Mouse (Mus musculus) heart, embryonic 14.5 days (tissue): ENCODE results near the gene Disp1. TPM values are rescaled to one million over a fixed set of nuclear protein-coding genes. Genes with fewer than 3 reads are reported as not detected.

Experiments
- ATAC-seq: fragments of 200-750 bp; cut with Nextera tagmentation; 2 replicates; pipeline ENCODE4 v1.8.0; 2017; ENCODE audit warnings: low read depth, moderate TSS enrichment; ENCODE audit not compliant: insufficient number of reproducible peaks, insufficient read depth, low FRiP score
- H3K27ac ChIP-seq, 2 experiments: fragments of 200-500 bp in 1 of 2; fragments of 300-500 bp in 1 of 2; sonication (generic) in 1 of 2; replicated peaks in 1 of 2; 2 replicates each; pipeline ENCODE4 v1.5.1; 2012 to 2014; ENCODE audit warnings: low read depth in 2 of 2, low read length in 2 of 2, control low read depth in 1 of 2, mild to moderate bottlenecking in 1 of 2, mixed read lengths in 1 of 2; ENCODE audit not compliant: control insufficient read depth in 1 of 2, insufficient read depth in 1 of 2
- H3K27me3 ChIP-seq: fragments of 300-500 bp; sonication (generic); 2 replicates; pipeline ENCODE4 v1.6.1; 2014; ENCODE audit warnings: mild to moderate bottlenecking, low read length, control low read depth; ENCODE audit not compliant: control insufficient read depth, insufficient read depth
- H3K36me3 ChIP-seq: fragments of 300-500 bp; sonication (generic); 2 replicates; pipeline ENCODE4 v1.6.1; 2014; ENCODE audit warnings: mild to moderate bottlenecking, control low read depth, low read length, mixed read lengths; ENCODE audit not compliant: control insufficient read depth, insufficient read depth
- H3K4me1 ChIP-seq, 2 experiments: fragments of 200-500 bp in 1 of 2; fragments of 300-500 bp in 1 of 2; sonication (generic) in 1 of 2; 2 replicates each; pipeline ENCODE4 v1.6.1; 2012 to 2014; ENCODE audit warnings: low read length in 2 of 2, control low read depth in 1 of 2, mixed read lengths in 1 of 2; ENCODE audit not compliant: control insufficient read depth in 2 of 2, insufficient read depth in 2 of 2
- H3K4me2 ChIP-seq: fragments of 300-500 bp; sonication (generic); 2 replicates; pipeline ENCODE4 v1.6.1; 2014; ENCODE audit warnings: mild to moderate bottlenecking, low read length
- H3K4me3 ChIP-seq, 2 experiments: fragments of 200-500 bp in 1 of 2; fragments of 300-500 bp in 1 of 2; sonication (generic) in 1 of 2; 2 replicates each; pipeline ENCODE4 v1.5.1; 2012 to 2014; ENCODE audit warnings: low read length in 2 of 2, mild to moderate bottlenecking in 2 of 2, control low read depth in 1 of 2, low read depth in 1 of 2, moderate library complexity in 1 of 2; ENCODE audit not compliant: control insufficient read depth in 1 of 2, insufficient read depth in 1 of 2
- H3K9ac ChIP-seq: fragments of 300-500 bp; sonication (generic); 2 replicates; pipeline ENCODE4 v1.6.1; 2014; ENCODE audit warnings: mild to moderate bottlenecking, low read length
- H3K9me3 ChIP-seq: fragments of 300-500 bp; sonication (generic); 2 replicates; pipeline ENCODE4 v1.6.1; 2016; ENCODE audit warnings: low read length, control low read depth; ENCODE audit not compliant: control insufficient read depth
- WGBS: fragments of 180-500 bp; shearing (Covaris S2); extraction: QIAGEN DNeasy Blood & Tissue Kit; methylation state at CpG from one replicate; pipeline ENCODE4 v1.1.7; 2014; 5-methylcytosine and 5-hydroxymethylcytosine counted together
- polyA plus RNA-seq: library from polyadenylated mRNA; unstranded; fragments of >200 nt; fragmentation: Nextera tagmentation; extraction: Ambion mirVana; gene quantifications from 2 replicates; pipeline ENCODE4 v1.2.1, GENCODE M21; 2014

The Disp1 gene
- polyA plus RNA-seq, 1 experiment from 2014 or later, result 10.8 TPM

DNA sequence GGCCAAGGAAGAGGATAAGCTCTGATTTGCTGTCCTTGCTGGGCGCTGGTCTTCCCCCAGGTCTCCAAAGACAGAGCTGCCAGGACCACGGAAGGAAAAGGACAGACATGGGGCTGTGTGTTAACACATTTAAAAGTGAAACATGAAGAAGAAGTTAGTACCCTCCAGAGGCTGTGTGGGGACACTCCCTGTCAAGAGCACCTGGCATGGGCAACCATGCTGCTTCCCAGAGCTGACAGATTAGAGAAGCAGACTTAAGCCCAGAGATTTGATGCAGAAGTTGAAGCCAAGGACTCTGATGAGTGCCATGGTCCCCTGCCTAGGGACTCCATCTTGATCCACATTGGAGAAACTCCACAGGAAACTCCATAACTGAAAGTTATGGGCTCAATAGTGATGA is 160.7 kb downstream of the Disp1 start:
- peaks cover 5 to 8% of the 10 kb centered on the region in 2 experiments for H3K4me1 ChIP-seq
- no peaks in the 10 kb centered on the region for H3K36me3 ChIP-seq
- H3K27me3 ChIP-seq, result peaks cover 4% of the 10 kb centered on the region; the same call in 1 of the 2 replicates
- WGBS, result 67% methylated on average over 2 of the region's 2 CpGs
- H3K9ac ChIP-seq, result no peak overlapping the region
- no peak overlapping the region for H3K27ac ChIP-seq
- no peaks in the 10 kb centered on the region for H3K9me3 ChIP-seq
- no peak overlapping the region for H3K4me3 ChIP-seq
- no peak overlapping the region for H3K4me2 ChIP-seq
- no peak for ATAC-seq

DNA sequence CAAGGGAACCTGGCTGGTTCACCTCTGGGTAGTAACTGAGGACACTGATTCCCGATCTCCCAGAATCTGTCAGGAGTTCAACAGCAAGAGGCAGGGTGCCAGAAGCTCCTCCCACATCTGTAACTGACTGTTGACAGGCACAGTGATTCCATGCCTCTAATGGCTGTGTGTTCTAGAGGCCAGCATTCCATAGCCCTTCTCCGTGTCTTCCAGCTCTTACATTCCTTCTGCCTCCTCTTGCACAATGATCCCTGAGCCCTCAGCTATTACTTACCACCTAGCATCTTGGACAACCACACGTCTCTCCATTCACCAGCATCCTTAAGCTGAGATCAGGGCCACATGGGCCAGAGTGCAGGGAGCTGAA is 165.1 kb downstream of the Disp1 start:
- ATAC-seq, result peak; percentile 62; the same call in 1 of the 2 replicates
- no peak overlapping the region for H3K9ac ChIP-seq
- WGBS, result 12% methylated on average over 3 of the region's 3 CpGs
- peak overlapping the region in 1 of 2 experiments; percentile 44; a peak in 1 of 4 replicates for H3K27ac ChIP-seq
- no peak overlapping the region for H3K4me3 ChIP-seq
- H3K9me3 ChIP-seq, result no peaks in the 10 kb centered on the region
- H3K27me3 ChIP-seq, result peaks cover 2% of the 10 kb centered on the region; the same call in 1 of the 2 replicates
- no peaks in the 10 kb centered on the region for H3K36me3 ChIP-seq
- H3K4me1 ChIP-seq, result peaks cover 15 to 19% of the 10 kb centered on the region in 2 experiments
- H3K4me2 ChIP-seq, result no peak overlapping the region

DNA sequence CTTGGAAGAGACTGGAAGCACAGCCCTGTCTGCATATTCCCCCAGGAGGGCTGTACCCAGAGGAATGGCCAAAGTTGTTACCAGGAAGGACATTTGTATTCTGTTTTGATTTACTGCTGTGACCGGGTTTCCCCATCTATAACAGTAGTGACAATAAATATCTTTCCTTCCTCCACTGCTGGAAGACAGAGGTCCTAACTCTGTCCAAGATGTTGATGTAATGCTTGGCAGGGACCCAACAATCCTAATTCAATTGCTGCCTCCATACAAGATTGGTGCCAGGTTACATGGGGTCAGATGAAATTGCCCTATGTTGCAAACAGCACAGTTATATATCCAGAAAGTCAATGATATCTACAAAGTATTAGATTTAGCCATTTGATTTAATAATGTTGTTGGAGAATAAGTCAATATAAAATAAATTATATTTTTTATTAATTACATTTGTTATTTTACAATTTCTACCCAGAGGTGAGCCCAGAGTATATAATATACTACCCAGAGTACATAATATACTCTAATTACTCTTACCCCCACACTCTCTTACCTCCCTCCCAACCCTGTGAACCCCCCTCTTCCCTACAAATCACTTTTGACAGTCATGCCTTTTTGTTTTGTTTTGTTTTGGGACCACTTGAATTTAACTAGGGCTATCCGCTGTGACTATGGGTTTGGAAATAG is 165.6 kb downstream of the Disp1 start:
- Histone ChIP-seq H3K27me3 (no peaks in the 10 kb centered on the region), H3K9ac (no peak overlapping the region), H3K4me1 (peaks cover 15 to 19% of the 10 kb centered on the region in 2 experiments), H3K36me3 (no peaks in the 10 kb centered on the region), H3K4me2 (no peak overlapping the region), H3K9me3 (no peaks in the 10 kb centered on the region), H3K27ac (peak overlapping the region in 1 of 2 experiments; percentile 6; a peak in 1 of 4 replicates), H3K4me3 (no peak overlapping the region)
- 33% methylated on average over 2 of the region's 2 CpGs for WGBS
- no peak for ATAC-seq

DNA sequence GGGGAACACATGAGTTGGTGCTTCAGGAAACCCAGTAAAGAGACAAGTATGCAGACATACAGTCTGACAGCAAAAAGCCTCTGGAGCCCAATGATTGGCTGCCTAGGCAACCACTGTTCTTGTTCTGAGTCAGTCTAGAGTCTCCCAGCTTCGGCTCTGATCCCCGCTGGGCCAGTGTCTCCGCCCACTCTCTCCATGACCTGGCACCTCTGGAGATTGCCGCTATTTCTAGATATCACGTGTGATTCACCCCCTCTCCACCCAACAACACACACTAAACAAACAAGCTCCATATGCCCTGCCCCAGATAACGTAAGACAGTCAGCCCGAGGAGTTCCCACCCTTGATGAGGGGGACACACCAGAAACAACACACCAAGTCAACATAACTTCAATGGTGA is 168.7 kb downstream of the Disp1 start:
- no peaks in the 10 kb centered on the region for H3K9me3 ChIP-seq
- H3K4me3 ChIP-seq, result no peak overlapping the region
- no peak overlapping the region for H3K9ac ChIP-seq
- H3K27me3 ChIP-seq, result no peaks in the 10 kb centered on the region
- H3K4me2 ChIP-seq, result no peak overlapping the region
- WGBS, result 46% methylated on average over 7 of the region's 7 CpGs
- H3K4me1 ChIP-seq, result peaks cover 19 to 22% of the 10 kb centered on the region in 2 experiments
- H3K36me3 ChIP-seq, result no peaks in the 10 kb centered on the region
- no peak overlapping the region for H3K27ac ChIP-seq
- no peak for ATAC-seq

DNA sequence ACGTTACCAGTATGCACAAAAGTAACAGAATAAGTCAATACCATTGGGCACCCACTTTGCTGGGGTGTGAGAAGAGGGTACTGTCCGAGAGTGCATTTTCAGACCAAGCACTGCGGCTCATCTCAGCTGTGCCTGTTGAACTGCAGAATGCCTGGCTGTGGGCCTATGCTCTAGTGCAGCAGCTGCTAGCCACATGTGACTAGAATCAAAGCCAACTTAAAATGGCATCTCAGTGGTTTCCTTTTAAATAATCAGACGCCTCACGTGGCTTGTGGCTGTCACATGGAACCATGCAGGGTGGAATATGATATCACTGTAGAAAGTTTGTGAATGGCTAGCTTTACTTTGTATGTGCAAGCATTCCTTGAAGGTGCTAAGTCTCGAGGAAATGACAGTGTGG is 172.0 kb downstream of the Disp1 start:
- Histone ChIP-seq H3K4me3 (no peak overlapping the region), H3K4me2 (no peak overlapping the region), H3K27me3 (no peaks in the 10 kb centered on the region), H3K9me3 (no peaks in the 10 kb centered on the region), H3K27ac (no peak overlapping the region), H3K4me1 (peaks cover 15% of the 10 kb centered on the region in 2 experiments), H3K36me3 (no peaks in the 10 kb centered on the region), H3K9ac (no peak overlapping the region)
- 82% methylated on average over 6 of the region's 6 CpGs for WGBS
- no peak for ATAC-seq

DNA sequence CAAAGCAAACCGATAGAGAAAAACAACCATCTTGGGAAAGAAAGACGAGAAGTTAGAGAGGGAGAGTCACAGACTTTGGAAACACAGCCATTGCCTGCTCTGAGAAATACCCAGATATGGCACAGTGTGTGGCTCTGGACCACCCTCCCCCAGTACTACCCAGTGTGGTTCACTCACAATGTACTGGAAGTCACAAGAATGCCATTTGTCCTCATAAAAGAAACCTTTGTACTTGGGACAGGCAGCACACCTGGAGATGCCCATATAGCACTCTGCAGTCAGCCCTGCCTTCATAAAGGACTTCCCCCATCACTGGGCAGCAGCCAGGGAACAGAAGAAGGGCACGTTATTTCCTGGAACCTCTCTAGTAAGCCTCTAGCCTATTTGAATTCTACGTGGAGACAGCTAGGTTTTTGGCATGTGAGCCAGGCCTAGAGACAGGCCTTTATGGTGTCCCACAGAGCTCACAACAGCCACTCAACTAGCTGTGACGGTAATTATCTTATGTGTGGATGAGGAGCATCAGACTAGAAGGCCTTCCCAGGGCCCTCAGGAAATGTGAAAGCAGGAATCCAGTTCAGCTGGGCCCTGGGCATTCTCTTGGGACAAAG is 173.3 kb downstream of the Disp1 start:
- H3K4me2 ChIP-seq, result no peak overlapping the region
- H3K9me3 ChIP-seq, result no peaks in the 10 kb centered on the region
- no peak overlapping the region for H3K4me3 ChIP-seq
- no peaks in the 10 kb centered on the region for H3K36me3 ChIP-seq
- no peak for ATAC-seq
- 54% methylated on average over 5 of the region's 5 CpGs for WGBS
- peaks cover 21 to 22% of the 10 kb centered on the region in 2 experiments for H3K4me1 ChIP-seq
- H3K9ac ChIP-seq, result no peak overlapping the region
- no peak overlapping the region for H3K27ac ChIP-seq
- no peaks in the 10 kb centered on the region for H3K27me3 ChIP-seq

DNA sequence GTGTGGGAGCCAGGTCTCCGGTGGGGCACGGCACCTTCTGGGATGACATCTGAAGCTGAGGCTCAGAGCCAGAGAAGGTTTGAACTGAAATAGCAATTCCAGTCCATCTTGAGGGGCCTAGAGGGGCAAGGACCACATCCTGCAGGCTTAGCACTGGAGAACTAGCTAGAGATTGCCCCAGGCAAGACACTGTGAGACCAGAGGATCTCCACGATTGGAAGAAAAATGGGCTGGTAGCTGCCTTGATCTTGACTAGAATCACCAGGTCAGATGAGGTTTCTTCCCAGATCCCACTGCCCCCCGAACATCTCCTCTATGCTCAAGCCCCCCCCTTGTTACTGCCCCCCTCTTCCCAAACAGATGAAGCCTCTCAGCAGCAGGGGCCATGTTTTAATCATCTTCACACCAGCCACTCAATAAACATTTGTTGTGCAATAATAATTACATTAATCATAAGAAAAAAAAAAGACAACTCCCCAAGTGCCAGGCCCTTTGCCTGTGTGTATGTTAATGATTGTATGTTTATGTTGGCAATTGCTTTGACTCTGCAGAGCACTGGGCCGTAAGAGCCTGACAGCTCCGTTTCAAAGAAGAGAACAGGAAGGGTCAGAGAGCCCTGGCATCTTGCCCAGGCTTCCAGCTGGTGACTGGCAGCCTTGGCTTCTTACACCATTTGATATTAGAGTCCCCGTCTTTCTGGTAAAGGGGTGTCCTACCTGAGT is 174.0 kb downstream of the Disp1 start:
- WGBS, result 34% methylated on average over 7 of the region's 7 CpGs
- H3K4me3 ChIP-seq, result no peak overlapping the region
- H3K4me2 ChIP-seq, result no peak overlapping the region
- H3K4me1 ChIP-seq, result peaks cover 20 to 27% of the 10 kb centered on the region in 2 experiments
- no peaks in the 10 kb centered on the region for H3K36me3 ChIP-seq
- 0 out of 4 replicates have a peak overlapping the region, but pooled peaks of 1 of the 2 experiments have one; percentile 21 for H3K27ac ChIP-seq
- H3K9ac ChIP-seq, result no peak overlapping the region
- H3K9me3 ChIP-seq, result no peaks in the 10 kb centered on the region
- no peak for ATAC-seq
- no peaks in the 10 kb centered on the region for H3K27me3 ChIP-seq
